Mouse (Mus musculus): ENCODE results near the gene Glis3. TPM values are rescaled to one million over a fixed set of nuclear protein-coding genes. Genes with fewer than 3 reads are reported as not detected.

The Glis3 gene
- polyA plus RNA-seq, 1 experiment from 2014 or later = 3.9 TPM

GRCm38 (mm10) chr19:28298669-28299068 lies 381.2 kb downstream of the Glis3 start:
- H3K36me3 ChIP-seq (replicated peaks) = no peaks in the 10 kb centered on the region
- H3K4me1 ChIP-seq = peaks cover 29% of the 10 kb centered on the region
- H3K27ac ChIP-seq = peak overlapping the region; percentile 40; the same call in 1 of the 2 replicates
- H3K9me3 ChIP-seq = no peaks in the 10 kb centered on the region
- DNase-seq (ENCODE audit: extremely low spot score, low spot score) = no peak
- H3K4me3 ChIP-seq = no peak overlapping the region
- peaks cover 45% of the 10 kb centered on the region for H3K27me3 ChIP-seq (ENCODE audit: poor library complexity, severe bottlenecking)
- 91% methylated on average over 9 of the region's 9 CpGs for WGBS

DNA sequence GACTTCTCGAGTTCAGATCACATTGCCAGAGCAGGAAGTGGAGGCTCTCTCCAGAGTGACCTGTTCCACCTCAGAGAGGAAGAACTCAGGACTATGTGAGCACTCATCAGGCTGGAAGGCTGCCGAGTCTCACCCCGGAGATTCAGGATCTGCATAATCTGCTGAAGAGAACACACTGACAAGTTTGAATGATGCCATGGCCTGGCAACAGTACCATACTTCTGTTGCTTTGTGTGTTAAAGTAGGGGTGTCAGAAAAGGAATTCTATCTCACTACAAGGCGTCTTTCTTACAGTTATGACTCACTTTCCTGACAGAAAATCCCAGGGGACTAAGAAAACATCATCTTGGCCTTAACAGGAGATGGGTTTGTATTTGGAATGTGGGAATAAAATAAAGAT lies 388.3 kb downstream of the Glis3 start:
- no peak overlapping the region for H3K4me3 ChIP-seq
- H3K27me3 ChIP-seq (ENCODE audit: poor library complexity, severe bottlenecking) = no peaks in the 10 kb centered on the region
- WGBS = 87% methylated on average over 4 of the region's 4 CpGs

DNA sequence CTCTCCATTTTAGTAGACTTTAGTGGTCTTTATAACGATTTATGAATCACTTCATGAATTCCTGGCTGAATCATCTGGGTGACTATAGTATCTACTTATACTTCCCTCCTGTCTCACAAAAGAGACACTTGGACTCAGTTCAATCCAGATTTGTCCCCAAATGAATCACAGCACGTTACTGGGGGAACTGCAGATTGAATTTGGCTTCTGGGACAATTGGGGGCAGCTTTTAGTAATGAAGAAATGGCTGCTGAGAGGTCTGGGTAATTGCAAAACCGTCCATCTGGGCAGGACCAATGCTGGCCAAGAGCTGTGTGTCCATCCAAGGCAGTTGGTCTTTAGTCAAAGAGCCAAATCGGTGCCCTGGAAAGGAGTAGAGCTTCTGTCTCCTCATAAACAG lies 390.4 kb downstream of the Glis3 start:
- no peaks in the 10 kb centered on the region for H3K9me3 ChIP-seq
- no peak overlapping the region for H3K4me3 ChIP-seq
- H3K27me3 ChIP-seq (ENCODE audit: poor library complexity, severe bottlenecking) = no peaks in the 10 kb centered on the region
- no peaks in the 10 kb centered on the region for H3K36me3 ChIP-seq (replicated peaks)
- H3K27ac ChIP-seq = no peak overlapping the region
- WGBS = 82% methylated on average over 4 of the region's 4 CpGs
- H3K4me1 ChIP-seq = peaks cover 5% of the 10 kb centered on the region; the same call in 1 of the 2 replicates
- no peak for DNase-seq (ENCODE audit: extremely low spot score, low spot score)

More for the DNA sequence above, 388.3 kb downstream of the Glis3 start:
- Histone ChIP-seq H3K9me3 (no peaks in the 10 kb centered on the region), H3K27ac (no peak overlapping the region), H3K36me3 (replicated peaks) (no peaks in the 10 kb centered on the region), H3K4me1 (peaks cover 5% of the 10 kb centered on the region; the same call in 1 of the 2 replicates)
- no peak for DNase-seq (ENCODE audit: extremely low spot score, low spot score)

GRCm38 (mm10) chr19:28287431-28287830 lies 392.4 kb downstream of the Glis3 start:
- H3K4me1 ChIP-seq = peaks cover 5% of the 10 kb centered on the region; the same call in 1 of the 2 replicates
- no peak overlapping the region for H3K27ac ChIP-seq
- DNase-seq (ENCODE audit: extremely low spot score, low spot score) = no peak
- no peak overlapping the region for H3K4me3 ChIP-seq
- no peaks in the 10 kb centered on the region for H3K27me3 ChIP-seq (ENCODE audit: poor library complexity, severe bottlenecking)
- no peaks in the 10 kb centered on the region for H3K36me3 ChIP-seq (replicated peaks)
- WGBS = 71% methylated on average over 2 of the region's 2 CpGs
- H3K9me3 ChIP-seq = no peaks in the 10 kb centered on the region

- no peaks in the 10 kb centered on the region for H3K9me3 ChIP-seq
- DNase-seq (ENCODE audit: extremely low spot score, low spot score) = no peak
- no peak overlapping the region for H3K27ac ChIP-seq
- H3K4me3 ChIP-seq = no peak overlapping the region
- H3K36me3 ChIP-seq (replicated peaks) = no peaks in the 10 kb centered on the region
- WGBS = 90% methylated on average over 7 of the region's 7 CpGs
- H3K4me1 ChIP-seq = peaks cover 22% of the 10 kb centered on the region
- no peaks in the 10 kb centered on the region for H3K27me3 ChIP-seq (ENCODE audit: poor library complexity, severe bottlenecking)
Observed at GRCm38 (mm10) chr19:28284098-28284569, 395.7 kb downstream of the Glis3 start.

DNA sequence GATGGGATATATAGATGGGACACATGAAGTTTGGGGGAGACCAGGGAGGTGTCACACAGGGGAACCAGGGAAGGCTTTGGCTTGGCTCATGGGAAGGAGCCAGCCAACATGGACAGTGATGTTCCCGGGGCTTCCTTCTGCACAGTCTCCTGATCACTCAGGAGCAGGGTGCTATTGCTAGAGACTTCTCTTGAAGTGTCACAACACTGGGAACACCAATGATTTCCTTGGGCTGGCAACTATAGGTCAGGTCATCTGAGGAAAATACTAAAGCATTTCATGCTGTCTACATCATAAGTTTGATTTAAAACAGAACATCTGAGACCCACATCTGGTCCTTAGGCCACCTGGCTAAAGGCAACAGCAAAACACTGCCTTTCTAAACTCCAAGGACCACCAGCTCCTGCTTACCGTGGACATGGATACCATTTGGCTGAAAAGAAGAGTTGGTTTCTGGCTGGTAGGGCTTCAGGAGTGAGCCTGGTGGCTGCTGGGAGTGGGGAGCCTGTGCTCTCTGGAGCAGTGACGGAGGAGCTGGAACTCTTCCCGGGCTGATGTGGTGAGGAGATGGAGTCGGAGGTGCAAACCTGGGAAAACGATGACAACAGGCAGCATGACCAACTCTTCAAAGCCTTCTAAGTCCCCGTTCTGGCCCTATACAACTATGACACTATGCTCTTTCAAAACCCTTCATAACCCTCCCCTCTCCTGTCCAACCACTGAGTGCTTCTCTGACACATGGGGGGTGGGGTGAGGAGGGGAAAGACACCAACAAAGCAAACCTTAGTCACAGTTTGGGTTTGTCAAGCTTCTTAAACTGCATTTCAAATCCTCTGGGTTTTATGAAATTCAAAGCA lies 396.4 kb downstream of the Glis3 start:
- Histone ChIP-seq H3K27me3 (ENCODE audit: poor library complexity, severe bottlenecking) (peaks cover under 1% of the 10 kb centered on the region; the same call in 1 of the 2 replicates), H3K9me3 (no peaks in the 10 kb centered on the region), H3K27ac (no peak overlapping the region), H3K4me3 (no peak overlapping the region), H3K4me1 (peaks cover 23% of the 10 kb centered on the region), H3K36me3 (replicated peaks) (no peaks in the 10 kb centered on the region)
- no peak for DNase-seq (ENCODE audit: extremely low spot score, low spot score)
- 92% methylated on average over 7 of the region's 7 CpGs for WGBS

GRCm38 (mm10) chr19:28281405-28281804 lies 398.5 kb downstream of the Glis3 start:
- H3K36me3 ChIP-seq (replicated peaks) = no peaks in the 10 kb centered on the region

DNA sequence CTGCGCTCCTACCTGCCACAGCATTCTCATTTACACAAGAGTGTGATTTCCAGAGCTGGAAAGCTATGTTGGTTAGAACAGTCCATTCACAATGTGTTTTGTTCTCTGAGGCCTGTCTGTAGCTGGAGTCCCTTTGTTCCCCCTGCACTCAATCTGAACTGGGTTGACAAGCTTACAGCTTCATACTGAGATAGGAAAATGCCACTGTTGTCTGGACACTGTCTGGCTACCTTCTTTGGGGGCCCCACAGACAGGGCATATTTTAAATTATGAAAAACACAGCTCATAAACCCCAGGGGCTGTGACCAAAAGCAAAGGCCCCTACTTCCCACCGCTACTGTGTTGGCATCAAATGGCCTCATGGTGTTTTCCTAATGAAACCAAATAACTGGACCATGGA lies 402.8 kb downstream of the Glis3 start:
- Histone ChIP-seq H3K4me1 (peaks cover 34% of the 10 kb centered on the region), H3K27me3 (ENCODE audit: poor library complexity, severe bottlenecking) (peaks cover 4% of the 10 kb centered on the region; the same call in 1 of the 2 replicates), H3K27ac (peak overlapping the region; percentile 51), H3K36me3 (replicated peaks) (no peaks in the 10 kb centered on the region), H3K9me3 (no peaks in the 10 kb centered on the region), H3K4me3 (no peak overlapping the region)
- DNase-seq (ENCODE audit: extremely low spot score, low spot score) = no peak
- 79% methylated on average over 2 of the region's 2 CpGs for WGBS

More at GRCm38 (mm10) chr19:28281405-28281804, 398.5 kb downstream of the Glis3 start:
- no peak for DNase-seq (ENCODE audit: extremely low spot score, low spot score)
- Histone ChIP-seq H3K9me3 (no peaks in the 10 kb centered on the region), H3K4me1 (peaks cover 33% of the 10 kb centered on the region), H3K27ac (no peak overlapping the region), H3K4me3 (no peak overlapping the region), H3K27me3 (ENCODE audit: poor library complexity, severe bottlenecking) (peaks cover 4% of the 10 kb centered on the region; the same call in 1 of the 2 replicates)
- WGBS = 75% methylated on average over 4 of the region's 4 CpGs

- Histone ChIP-seq H3K27me3 (ENCODE audit: poor library complexity, severe bottlenecking) (peaks cover 4% of the 10 kb centered on the region; the same call in 1 of the 2 replicates), H3K36me3 (replicated peaks) (no peaks in the 10 kb centered on the region), H3K27ac (no peak overlapping the region), H3K9me3 (no peaks in the 10 kb centered on the region), H3K4me1 (peaks cover 20% of the 10 kb centered on the region), H3K4me3 (no peak overlapping the region)
- WGBS = 87% methylated on average over 2 of the region's 2 CpGs
- no peak for DNase-seq (ENCODE audit: extremely low spot score, low spot score)
Observed at GRCm38 (mm10) chr19:28274501-28274900, 405.4 kb downstream of the Glis3 start.

DNA sequence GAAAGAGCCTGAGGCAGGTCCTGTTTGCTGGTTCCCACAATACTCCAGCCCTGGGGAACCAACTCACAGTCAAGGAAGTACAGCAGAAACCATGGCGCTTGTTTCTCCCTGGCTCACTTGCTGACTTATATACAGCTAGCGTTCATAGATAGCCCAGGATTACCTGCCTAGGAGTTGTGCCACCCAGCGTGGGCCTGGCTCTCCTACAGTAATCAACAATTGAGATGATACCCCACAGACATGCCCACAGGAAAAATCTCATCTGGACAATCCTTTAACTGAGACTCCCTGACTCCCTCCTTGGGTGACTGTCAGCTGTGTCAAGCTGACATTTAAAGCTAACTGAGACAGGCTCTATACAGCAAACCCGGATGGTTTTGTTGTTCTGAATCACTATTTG lies 405.9 kb downstream of the Glis3 start:
- WGBS = 88% methylated on average over 4 of the region's 4 CpGs
- Histone ChIP-seq H3K4me3 (no peak overlapping the region), H3K27ac (no peak overlapping the region), H3K36me3 (replicated peaks) (no peaks in the 10 kb centered on the region), H3K9me3 (no peaks in the 10 kb centered on the region), H3K4me1 (peaks cover 15% of the 10 kb centered on the region), H3K27me3 (ENCODE audit: poor library complexity, severe bottlenecking) (peaks cover 4% of the 10 kb centered on the region; the same call in 1 of the 2 replicates)
- no peak for DNase-seq (ENCODE audit: extremely low spot score, low spot score)

DNA sequence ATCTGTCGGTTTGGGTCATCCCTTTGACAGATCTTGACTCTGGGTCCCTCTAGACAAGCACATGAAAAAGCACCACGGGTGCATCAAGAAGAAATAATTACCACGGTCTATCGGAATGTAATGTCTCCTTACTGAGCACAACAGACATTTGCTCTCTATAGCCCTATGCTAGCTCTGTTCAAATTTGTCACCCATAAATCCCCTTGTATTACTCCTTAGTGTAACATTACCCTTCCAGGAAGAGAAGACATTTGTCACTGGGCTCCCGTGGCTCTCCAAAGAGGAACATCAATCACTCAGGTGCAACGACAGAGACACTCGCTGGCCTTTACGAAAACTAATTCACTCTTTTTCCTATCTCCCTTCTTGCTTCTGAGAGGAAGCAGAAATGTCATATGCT lies 413.0 kb downstream of the Glis3 start:
- no peaks in the 10 kb centered on the region for H3K9me3 ChIP-seq
- H3K27me3 ChIP-seq (ENCODE audit: poor library complexity, severe bottlenecking) = no peaks in the 10 kb centered on the region
- no peaks in the 10 kb centered on the region for H3K36me3 ChIP-seq (replicated peaks)
- H3K4me1 ChIP-seq = 0 out of 2 replicates have a peak, but pooled peaks cover 7% of the 10 kb centered on the region
- no peak for DNase-seq (ENCODE audit: extremely low spot score, low spot score)
- WGBS = 94% methylated on average over 8 of the region's 8 CpGs
- H3K4me3 ChIP-seq = no peak overlapping the region
- H3K27ac ChIP-seq = no peak overlapping the region

DNA sequence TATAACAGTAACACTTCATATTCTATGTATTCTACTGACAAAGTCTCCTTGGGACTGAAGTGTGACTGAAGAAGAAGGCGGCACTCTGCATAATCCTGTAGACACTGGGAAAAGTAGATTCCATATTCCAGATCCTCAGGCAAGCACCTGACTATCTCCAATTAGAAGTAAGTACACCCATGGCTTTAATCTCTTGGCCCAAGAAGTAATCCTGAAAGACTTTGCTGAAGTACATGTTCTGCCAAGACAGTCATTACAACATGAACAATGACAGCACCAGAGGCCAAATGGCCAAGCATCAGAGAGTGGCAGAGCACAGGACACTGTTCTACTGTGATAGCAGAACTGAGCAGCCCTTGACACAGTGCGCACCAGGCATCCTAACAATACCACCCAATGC lies 414.1 kb downstream of the Glis3 start:
- H3K27me3 ChIP-seq (ENCODE audit: poor library complexity, severe bottlenecking) = no peaks in the 10 kb centered on the region
- no peak for DNase-seq (ENCODE audit: extremely low spot score, low spot score)
- 99% methylated on average over 2 of the region's 2 CpGs for WGBS
- H3K4me1 ChIP-seq = 0 out of 2 replicates have a peak, but pooled peaks cover 7% of the 10 kb centered on the region
- no peaks in the 10 kb centered on the region for H3K9me3 ChIP-seq
- H3K27ac ChIP-seq = no peak overlapping the region
- no peaks in the 10 kb centered on the region for H3K36me3 ChIP-seq (replicated peaks)
- H3K4me3 ChIP-seq = no peak overlapping the region

Measured in forebrain, embryonic 10.5 days (tissue).